Mouse (Mus musculus) midbrain, embryonic 12.5 days (tissue): ENCODE measurements around the gene Fdx1l. TPM values are rescaled to one million over a fixed set of nuclear protein-coding genes. Genes with fewer than 3 reads are reported as not detected.

ENCODE experiments used
- ATAC-seq: fragments of 200-750 bp; cut with Nextera tagmentation; 2 replicates; pipeline ENCODE4 v1.8.0; 2017; ENCODE audit warnings: low read depth, moderate TSS enrichment, moderate library complexity; ENCODE audit not compliant: low FRiP score
- H3K27ac ChIP-seq: fragments of 300-500 bp; sonication (generic); replicated peaks from 2 replicates; pipeline ENCODE4 v1.5.1; 2016; ENCODE audit warnings: mild to moderate bottlenecking
- H3K27me3 ChIP-seq: fragments of 300-500 bp; sonication (generic); 2 replicates; pipeline ENCODE4 v1.6.1; 2016; ENCODE audit warnings: mild to moderate bottlenecking
- H3K36me3 ChIP-seq: fragments of 300-500 bp; sonication (generic); 2 replicates; pipeline ENCODE4 v1.6.1; 2016
- H3K4me1 ChIP-seq: fragments of 300-500 bp; sonication (generic); 2 replicates; pipeline ENCODE4 v1.6.1; 2016
- H3K4me2 ChIP-seq: fragments of 300-500 bp; sonication (generic); replicated peaks from 2 replicates; pipeline ENCODE4 v1.6.1; 2016; ENCODE audit warnings: mild to moderate bottlenecking, moderate library complexity
- H3K4me3 ChIP-seq: fragments of 300-500 bp; sonication (generic); 2 replicates; pipeline ENCODE4 v1.5.1; 2016; ENCODE audit warnings: mild to moderate bottlenecking
- H3K9ac ChIP-seq: fragments of 300-500 bp; sonication (generic); replicated peaks from 2 replicates; pipeline ENCODE4 v1.6.1; 2016; ENCODE audit warnings: mild to moderate bottlenecking, moderate library complexity
- H3K9me3 ChIP-seq: fragments of 300-500 bp; sonication (generic); 2 replicates; pipeline ENCODE4 v1.6.1; 2016; ENCODE audit warnings: mild to moderate bottlenecking
- WGBS: fragments of 180-500 bp; shearing (Covaris S2); methylation state at CpG from one replicate; pipeline ENCODE4 v1.1.7; 2016; 5-methylcytosine and 5-hydroxymethylcytosine counted together
- polyA plus RNA-seq: library from polyadenylated mRNA; unstranded; fragments of >200 nt; fragmentation: Nextera tagmentation; extraction: Ambion mirVana; gene quantifications from 2 replicates; pipeline ENCODE4 v1.2.1, GENCODE M21; 2016

Gene Fdx1l
- polyA plus RNA-seq, 1 experiment from 2014 or later = 40.7 TPM

- no peak for ATAC-seq
- peak overlapping the region; percentile 75 for H3K4me2 ChIP-seq
- WGBS = 2% methylated on average over 7 of the region's 7 CpGs
These were observed 40.9 kb downstream of the Fdx1l start for GRCm38 (mm10) chr9:21032491-21032890.

GRCm38 (mm10) chr9:21031896-21032351 lies 41.5 kb downstream of the Fdx1l start, which contains the start of gene Icam5:
Gene Icam5 (plus strand): TSS chr9:21032073.
- Histone ChIP-seq H3K4me3 (peak within 1 kb of the TSS; percentile 46), H3K36me3 (no peaks in the 10 kb centered on the region), H3K27me3 (peaks cover 99% of the 10 kb centered on the region), H3K9ac (peak within 1 kb of the TSS; percentile 50), H3K4me1 (peaks cover 38% of the 10 kb centered on the region), H3K27ac (no peak within 1 kb of the TSS), H3K4me2 (peak within 1 kb of the TSS; percentile 75), H3K9me3 (no peaks in the 10 kb centered on the region)
- peak; percentile 31 for ATAC-seq
- WGBS = under 1% methylated on average over 35 of the region's 35 CpGs

More at GRCm38 (mm10) chr9:21032491-21032890, 40.9 kb downstream of the Fdx1l start:
- H3K4me1 ChIP-seq = peaks cover 42% of the 10 kb centered on the region
- 0 out of 2 replicates have a peak overlapping the region, but pooled peaks have one; percentile 50 for H3K9ac ChIP-seq
- H3K27me3 ChIP-seq = peaks cover 99% of the 10 kb centered on the region
- H3K4me3 ChIP-seq = peak overlapping the region; percentile 46
- no peaks in the 10 kb centered on the region for H3K9me3 ChIP-seq
- no peaks in the 10 kb centered on the region for H3K36me3 ChIP-seq
- H3K27ac ChIP-seq = no peak overlapping the region

GRCm38 (mm10) chr9:21031251-21031895 lies 42.0 kb downstream of the Fdx1l start:
- Histone ChIP-seq H3K4me1 (peaks cover 38% of the 10 kb centered on the region), H3K4me3 (peak overlapping the region; percentile 46), H3K36me3 (no peaks in the 10 kb centered on the region), H3K9me3 (no peaks in the 10 kb centered on the region), H3K4me2 (peak overlapping the region; percentile 75), H3K27me3 (peaks cover 99% of the 10 kb centered on the region), H3K27ac (no peak overlapping the region), H3K9ac (peak overlapping the region; percentile 50)
- ATAC-seq = peak; percentile 55
- WGBS = under 1% methylated on average over 36 of the region's 36 CpGs

GRCm38 (mm10) chr9:21030781-21031250 lies 42.6 kb downstream of the Fdx1l start:
- Histone ChIP-seq H3K27me3 (peaks cover 98% of the 10 kb centered on the region), H3K4me2 (peak overlapping the region; percentile 75), H3K4me1 (peaks cover 38% of the 10 kb centered on the region), H3K36me3 (no peaks in the 10 kb centered on the region), H3K9ac (no peak overlapping the region), H3K9me3 (no peaks in the 10 kb centered on the region), H3K4me3 (peak overlapping the region; percentile 46), H3K27ac (no peak overlapping the region)
- WGBS = 0% methylated on average over 13 of the region's 13 CpGs
- 0 out of 2 replicates have a peak, but pooled peaks have one; percentile 39 for ATAC-seq

GRCm38 (mm10) chr9:21030055-21030600 lies 43.3 kb downstream of the Fdx1l start:
- peaks cover 98% of the 10 kb centered on the region for H3K27me3 ChIP-seq
- no peak overlapping the region for H3K27ac ChIP-seq
- no peak overlapping the region for H3K9ac ChIP-seq
- WGBS = 22% methylated on average over 22 of the region's 22 CpGs
- H3K4me1 ChIP-seq = peaks cover 38% of the 10 kb centered on the region
- no peaks in the 10 kb centered on the region for H3K36me3 ChIP-seq
- H3K4me2 ChIP-seq = peak overlapping the region; percentile 51; the same call in 1 of the 2 replicates
- H3K9me3 ChIP-seq = no peaks in the 10 kb centered on the region
- ATAC-seq = no peak
- 0 out of 2 replicates have a peak overlapping the region, but pooled peaks have one; percentile 34 for H3K4me3 ChIP-seq

- H3K9ac ChIP-seq = no peak within 1 kb of the TSS
- 0 out of 2 replicates have a peak, but pooled peaks have one; percentile 13 for ATAC-seq
- peak within 1 kb of the TSS; percentile 51 for H3K4me2 ChIP-seq
- peaks cover 95% of the 10 kb centered on the region for H3K27me3 ChIP-seq
- H3K27ac ChIP-seq = no peak within 1 kb of the TSS
- H3K36me3 ChIP-seq = no peaks in the 10 kb centered on the region
- 2% methylated on average over 36 of the region's 37 CpGs for WGBS
- H3K9me3 ChIP-seq = no peaks in the 10 kb centered on the region
- H3K4me3 ChIP-seq = peak within 1 kb of the TSS; percentile 34
- H3K4me1 ChIP-seq = peaks cover 38% of the 10 kb centered on the region
These were observed 43.9 kb downstream of the Fdx1l start, which contains the start of gene Icam4 for GRCm38 (mm10) chr9:21029291-21030054. Gene Icam4 (plus strand): TSS chr9:21029373.

GRCm38 (mm10) chr9:21028560-21029110 lies 44.8 kb downstream of the Fdx1l start:
- ATAC-seq = no peak
- H3K9me3 ChIP-seq = no peaks in the 10 kb centered on the region
- H3K9ac ChIP-seq = no peak overlapping the region
- no peak overlapping the region for H3K27ac ChIP-seq
- no peaks in the 10 kb centered on the region for H3K36me3 ChIP-seq
- H3K4me3 ChIP-seq = no peak overlapping the region
- peaks cover 87% of the 10 kb centered on the region for H3K27me3 ChIP-seq
- WGBS = 72% methylated on average over 6 of the region's 6 CpGs
- no peak overlapping the region for H3K4me2 ChIP-seq
- peaks cover 37% of the 10 kb centered on the region for H3K4me1 ChIP-seq

- Histone ChIP-seq H3K27ac (no peak overlapping the region), H3K4me3 (no peak overlapping the region), H3K36me3 (no peaks in the 10 kb centered on the region), H3K4me2 (no peak overlapping the region), H3K9me3 (no peaks in the 10 kb centered on the region), H3K4me1 (peaks cover 29% of the 10 kb centered on the region), H3K27me3 (peaks cover 79% of the 10 kb centered on the region), H3K9ac (no peak overlapping the region)
- 56% methylated on average over 8 of the region's 8 CpGs for WGBS
- ATAC-seq = no peak
These were observed 45.6 kb downstream of the Fdx1l start for GRCm38 (mm10) chr9:21027774-21028290.

GRCm38 (mm10) chr9:21026849-21027248 lies 46.6 kb downstream of the Fdx1l start:
- no peaks in the 10 kb centered on the region for H3K9me3 ChIP-seq
- peaks cover 73% of the 10 kb centered on the region for H3K27me3 ChIP-seq
- no peak for ATAC-seq
- H3K27ac ChIP-seq = no peak overlapping the region
- H3K9ac ChIP-seq = no peak overlapping the region
- no peak overlapping the region for H3K4me3 ChIP-seq
- WGBS = 83% methylated on average over 12 of the region's 12 CpGs
- H3K36me3 ChIP-seq = no peaks in the 10 kb centered on the region
- no peak overlapping the region for H3K4me2 ChIP-seq
- peaks cover 19% of the 10 kb centered on the region for H3K4me1 ChIP-seq

- peaks cover 72% of the 10 kb centered on the region for H3K27me3 ChIP-seq
These were observed 48.1 kb downstream of the Fdx1l start for GRCm38 (mm10) chr9:21025258-21025810.

GRCm38 (mm10) chr9:21022726-21023125 lies 50.7 kb downstream of the Fdx1l start:
- H3K9me3 ChIP-seq = no peaks in the 10 kb centered on the region
- no peak overlapping the region for H3K27ac ChIP-seq
- ATAC-seq = no peak
- H3K4me1 ChIP-seq = no peaks in the 10 kb centered on the region
- H3K4me2 ChIP-seq = no peak overlapping the region
- no peaks in the 10 kb centered on the region for H3K36me3 ChIP-seq
- H3K9ac ChIP-seq = no peak overlapping the region
- peaks cover 66% of the 10 kb centered on the region for H3K27me3 ChIP-seq
- no peak overlapping the region for H3K4me3 ChIP-seq
- 82% methylated on average over 1 of the region's 1 CpGs for WGBS

More at GRCm38 (mm10) chr9:21025258-21025810, 48.1 kb downstream of the Fdx1l start:
- no peak overlapping the region for H3K27ac ChIP-seq
- no peak overlapping the region for H3K9ac ChIP-seq
- 73% methylated on average over 19 of the region's 19 CpGs for WGBS
- no peak overlapping the region for H3K4me2 ChIP-seq
- no peaks in the 10 kb centered on the region for H3K36me3 ChIP-seq
- no peaks in the 10 kb centered on the region for H3K9me3 ChIP-seq
- H3K4me1 ChIP-seq = peaks cover 8% of the 10 kb centered on the region
- H3K4me3 ChIP-seq = no peak overlapping the region
- ATAC-seq = no peak
